Mouse (Mus musculus) granulocyte monocyte progenitor cell, adult 5-6 weeks (primary cell): ENCODE measurements at regions not wholly inside any gene's neighbourhood (a gene's known extent, or its start where the extent isn't known, plus 50 kb on each side); places are given as distances from the start of the nearest gene placed in this dataset.
"Not testable (repeated sequence)": the region's sequence is repeated elsewhere in the genome, so short reads cannot be mapped to it uniquely, and the experiment has no call there.

Source experiments
- ATAC-seq: replicated peaks from 2 replicates; pipeline ENCODE4 v1.8.0; 2016; ENCODE audit warnings: mild to moderate bottlenecking, moderate TSS enrichment, inconsistent platforms; ENCODE audit not compliant: poor library complexity, severe bottlenecking

DNA sequence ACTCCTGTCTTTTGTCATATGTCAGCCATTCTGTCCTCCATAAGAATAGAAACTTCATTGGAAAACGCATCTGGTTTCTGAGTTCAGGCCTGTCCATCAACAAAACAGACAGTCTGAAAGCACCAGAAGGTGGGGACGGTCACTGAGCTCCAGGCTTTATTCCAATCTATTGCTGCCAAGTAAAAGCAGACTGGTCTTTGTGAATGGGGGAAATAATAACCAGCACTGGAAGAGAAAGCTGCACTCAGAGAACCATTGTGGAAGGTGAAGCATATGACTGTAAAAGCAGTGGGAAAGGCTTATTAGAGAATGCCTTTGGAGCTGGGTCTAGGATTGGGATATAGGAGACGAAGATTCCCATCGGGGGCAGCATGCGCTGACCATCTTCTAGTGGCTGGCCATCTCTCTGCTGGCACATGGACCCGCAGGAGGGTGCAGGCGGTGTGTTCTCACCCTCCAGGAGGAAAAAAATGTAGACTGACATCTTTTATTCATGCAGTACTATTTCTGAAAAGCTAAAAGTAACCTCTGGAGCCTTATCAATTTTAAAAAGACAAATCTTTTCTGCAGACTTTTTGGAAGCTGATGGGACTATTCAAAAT is 1638.0 kb downstream of the Car8 start:
- ATAC-seq, result no peak

DNA sequence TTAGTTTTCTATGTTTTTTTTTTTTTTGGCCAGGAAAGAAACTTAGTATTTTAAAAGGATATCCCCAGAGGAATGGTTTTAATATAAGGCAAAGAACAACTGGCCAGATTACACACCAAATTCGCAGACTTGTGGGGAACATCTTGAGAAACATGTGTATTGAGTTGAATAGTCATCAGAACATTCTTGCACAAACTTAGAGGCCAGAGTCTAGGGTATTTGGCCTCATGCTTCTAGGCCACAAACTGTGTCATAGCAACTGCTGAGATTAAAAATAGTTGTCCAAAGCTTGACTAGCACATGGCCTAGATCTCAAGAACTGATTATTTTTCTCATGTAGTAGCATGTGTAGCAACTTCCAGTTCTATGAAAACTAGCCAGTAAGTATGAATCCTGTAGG is 1642.5 kb downstream of the Car8 start:
- no peak for ATAC-seq

DNA sequence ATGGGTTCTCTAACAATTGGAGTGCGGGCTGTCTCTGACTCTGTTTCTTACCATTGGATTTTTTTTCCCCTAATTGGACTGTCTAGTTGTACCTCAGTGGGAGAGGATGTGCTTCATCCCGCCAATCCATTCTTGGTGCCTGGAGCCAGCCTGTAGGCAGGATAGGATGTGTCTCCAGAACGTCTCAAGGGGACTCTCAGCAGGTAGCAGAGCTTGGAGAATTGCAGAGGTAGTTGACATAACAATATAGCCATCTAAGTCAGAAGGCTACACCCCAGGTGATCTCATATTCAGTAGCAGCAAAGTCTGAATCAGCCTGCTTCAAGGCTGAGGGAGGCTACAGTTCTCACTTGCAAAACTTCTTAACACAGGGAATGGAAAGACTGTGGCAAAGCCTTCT is 1646.0 kb downstream of the Car8 start:
- not testable (repeated sequence) for ATAC-seq

DNA sequence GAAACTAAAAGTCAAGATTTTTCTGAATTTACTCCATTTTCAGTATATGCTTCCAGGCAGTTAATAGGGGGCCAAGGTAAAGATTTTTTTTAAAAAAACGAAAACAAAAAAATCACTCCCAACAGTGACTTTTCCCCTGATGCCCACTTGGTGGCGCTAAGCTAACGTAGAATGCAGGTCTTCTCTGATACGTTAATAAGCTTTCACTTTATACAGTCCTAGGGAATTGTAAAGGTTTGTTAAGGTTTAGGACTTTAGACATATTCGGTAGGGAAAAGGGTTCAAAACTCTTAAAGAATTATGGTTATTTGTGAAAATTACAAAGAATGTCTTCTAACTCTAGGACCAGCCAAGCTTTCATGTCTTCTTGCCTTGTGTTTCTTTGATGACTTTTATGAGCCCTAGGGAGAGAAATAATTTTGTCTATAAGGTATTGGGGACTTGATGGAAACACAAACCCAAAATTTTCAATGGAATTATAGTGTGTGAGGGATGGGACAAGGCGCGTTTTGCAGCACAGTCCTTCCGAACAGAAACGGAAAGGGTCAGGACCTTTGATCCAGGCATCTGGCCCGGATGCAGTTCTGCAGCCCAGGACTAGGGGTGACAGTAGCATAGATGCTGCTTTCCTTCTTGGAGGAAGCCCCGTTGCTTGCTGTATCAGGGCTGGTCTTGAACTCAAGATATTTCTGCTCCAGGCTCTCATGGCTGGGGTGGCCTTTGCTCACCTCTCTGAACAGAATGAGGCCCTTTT is 1677.1 kb downstream of the Car8 start:
- ATAC-seq, result peak; percentile 82

DNA sequence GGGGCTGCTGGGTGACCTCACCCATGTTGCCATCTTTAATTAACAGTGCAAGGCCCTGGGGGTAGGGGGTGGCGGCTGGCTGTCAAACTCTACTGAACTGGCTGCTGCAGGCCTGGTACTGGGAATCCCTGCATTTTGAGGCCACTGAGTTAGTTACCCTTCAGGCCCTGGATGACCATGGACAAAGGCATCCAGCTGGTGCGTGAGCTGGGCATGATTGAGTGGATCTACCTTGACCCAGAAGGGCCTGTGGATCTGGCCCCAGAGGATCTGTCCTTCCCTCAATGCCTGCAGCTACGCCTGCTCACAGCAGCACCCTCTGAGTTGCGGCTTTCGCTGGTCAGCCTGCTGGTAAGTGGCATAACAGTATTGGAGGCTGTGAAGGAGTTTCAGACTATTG is 1699.2 kb downstream of the Car8 start:
- ATAC-seq, result no peak

DNA sequence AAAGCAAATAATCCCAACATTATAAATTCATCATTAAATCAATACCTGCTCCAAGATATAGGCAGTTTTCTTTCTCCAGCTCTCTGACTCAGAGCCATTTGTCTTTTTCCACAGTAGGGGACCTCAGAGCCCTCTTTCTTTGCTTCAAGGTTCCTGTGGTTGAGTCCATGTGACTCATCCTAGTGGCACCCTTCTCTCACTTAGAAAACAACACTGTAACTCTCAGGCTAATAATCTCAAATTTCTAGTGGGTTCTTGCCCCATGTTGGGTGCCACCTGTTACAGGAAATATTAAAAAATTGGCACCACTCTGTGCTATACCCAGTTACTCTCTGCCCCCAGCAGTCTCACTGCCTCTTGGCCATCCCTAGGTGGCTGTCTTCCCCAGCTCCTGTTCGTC is 1706.4 kb downstream of the Car8 start:
- no peak for ATAC-seq

DNA sequence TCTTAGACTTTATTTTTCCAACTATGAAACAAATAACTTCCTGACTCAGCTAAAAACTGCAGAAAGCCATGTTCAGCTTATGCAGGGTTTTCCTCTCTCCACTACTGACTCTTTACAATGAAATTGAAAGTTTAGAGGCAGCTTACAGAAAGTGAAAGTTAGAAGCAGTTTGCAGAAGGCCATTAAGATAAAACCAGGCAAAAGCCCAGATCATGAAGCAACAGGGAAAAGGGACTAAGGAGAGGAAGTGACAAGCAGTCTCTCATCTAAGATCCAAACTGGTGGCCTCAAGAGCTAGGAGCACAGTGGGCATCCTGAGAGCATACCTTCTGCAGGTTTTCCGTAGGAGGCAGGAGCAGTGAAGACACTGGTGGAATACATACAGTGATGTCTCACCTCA is 1721.2 kb downstream of the Car8 start:
- ATAC-seq, result peak; percentile 85

DNA sequence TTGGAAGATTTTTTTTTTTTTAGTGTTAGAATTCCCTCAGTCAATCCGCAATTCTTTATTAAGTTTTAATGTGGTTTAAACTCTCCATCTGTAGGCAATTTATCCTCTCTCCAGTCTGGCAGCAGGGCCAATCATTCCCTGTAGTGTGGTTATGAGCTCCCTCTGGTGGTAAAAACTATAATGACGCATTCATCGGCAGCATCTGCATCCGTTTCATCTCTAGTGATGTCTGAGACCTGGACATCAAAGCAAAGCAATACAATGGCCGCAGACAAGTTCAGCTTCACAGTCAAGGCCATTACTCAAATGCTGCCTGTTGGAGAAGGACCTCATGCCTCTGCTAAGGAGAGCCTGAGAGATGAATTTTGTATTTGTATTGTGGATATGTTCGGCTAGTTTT is 1721.7 kb upstream of the Impad1 start:
- ATAC-seq, result peak; percentile 76

DNA sequence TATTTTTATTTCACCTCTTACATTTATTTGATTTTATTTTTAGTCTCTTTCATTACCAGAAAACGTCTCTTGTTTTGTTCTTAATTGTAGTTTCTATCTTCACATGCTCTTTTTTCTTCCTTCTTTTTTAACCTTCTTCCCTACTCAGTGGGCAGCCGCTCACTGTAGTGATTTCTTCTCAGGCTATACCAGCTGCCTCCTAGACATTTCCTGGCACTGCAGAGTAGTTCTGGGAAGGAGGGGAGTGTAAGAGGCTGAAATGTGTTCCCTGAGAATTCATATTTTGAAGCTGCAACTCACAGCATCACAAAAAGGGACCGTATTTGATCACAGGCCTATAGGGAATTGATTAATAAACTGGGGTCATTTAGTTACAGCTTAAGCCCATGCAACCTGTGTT is 1720.5 kb upstream of the Impad1 start:
- no peak for ATAC-seq

DNA sequence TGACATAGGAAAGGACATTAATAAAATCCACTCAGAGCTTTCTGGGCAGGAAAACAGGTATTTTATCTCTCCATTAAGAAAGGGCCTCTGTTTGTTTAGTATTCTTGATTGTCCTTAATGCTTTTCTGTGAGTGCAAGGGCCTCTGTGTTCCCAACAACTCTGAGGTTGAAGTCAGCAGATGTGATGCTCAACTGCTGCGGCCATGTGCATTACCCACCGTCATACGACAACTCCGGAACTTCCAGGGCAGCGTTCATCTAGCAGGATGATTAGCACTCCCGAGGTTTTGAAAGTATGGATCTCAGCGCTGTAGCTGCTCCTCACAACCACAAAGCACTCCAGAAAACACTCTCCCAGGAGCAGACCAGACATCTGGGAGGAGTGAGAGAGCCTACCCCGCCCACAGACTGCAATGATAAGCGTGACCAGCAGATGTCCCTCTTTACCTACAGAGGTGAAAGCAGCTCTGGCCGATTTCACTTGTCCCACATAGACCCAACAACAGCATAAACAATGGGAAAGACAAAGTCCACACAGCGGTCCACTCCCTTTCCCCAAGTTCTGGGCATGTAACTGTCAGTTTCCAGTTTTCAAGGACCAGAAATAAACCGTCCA is 1719.7 kb upstream of the Impad1 start:
- peak; percentile 85 for ATAC-seq

DNA sequence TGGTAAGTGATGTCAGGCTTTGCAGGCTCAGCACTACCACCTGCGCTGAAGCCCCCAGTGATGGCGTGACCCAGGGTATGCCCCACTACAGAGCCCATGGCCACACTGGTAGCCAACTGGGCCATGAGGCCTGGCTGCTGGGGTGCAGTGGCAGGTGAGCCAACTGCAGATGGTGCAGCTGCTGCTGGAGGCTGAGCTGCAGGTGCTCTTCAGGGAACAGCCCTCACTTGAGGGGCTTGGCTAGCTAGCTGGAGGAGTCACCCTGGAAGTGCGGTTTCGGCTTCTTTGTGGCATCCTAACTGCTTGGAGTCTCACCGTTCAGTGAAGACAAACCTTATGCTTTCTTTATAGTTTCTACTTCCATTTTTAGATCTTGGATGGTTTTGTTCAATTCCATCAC is 1714.9 kb upstream of the Impad1 start:
- no peak for ATAC-seq
